Mouse (Mus musculus) midbrain, embryonic 15.5 days (tissue): Measurements from ENCODE around the gene Vps18. TPM values are rescaled to one million over a fixed set of nuclear protein-coding genes. Genes with fewer than 3 reads are reported as not detected.

Source experiments
- ATAC-seq: fragments of 200-750 bp; cut with Nextera tagmentation; replicated peaks from 2 replicates; pipeline ENCODE4 v1.8.0; 2017; ENCODE audit warnings: moderate TSS enrichment
- H3K27ac ChIP-seq: fragments of 300-500 bp; sonication (generic); 2 replicates; pipeline ENCODE4 v1.5.1; 2015; ENCODE audit warnings: mild to moderate bottlenecking, inconsistent platforms
- H3K27me3 ChIP-seq: fragments of 300-500 bp; sonication (generic); replicated peaks from 2 replicates; pipeline ENCODE4 v1.6.1; 2015; ENCODE audit warnings: inconsistent platforms
- H3K36me3 ChIP-seq: fragments of 300-500 bp; sonication (generic); replicated peaks from 2 replicates; pipeline ENCODE4 v1.6.1; 2015; ENCODE audit warnings: inconsistent platforms
- H3K4me1 ChIP-seq: fragments of 300-500 bp; sonication (generic); 2 replicates; pipeline ENCODE4 v1.6.1; 2015; ENCODE audit warnings: inconsistent platforms
- H3K4me2 ChIP-seq: fragments of 300-500 bp; sonication (generic); 2 replicates; pipeline ENCODE4 v1.6.1; 2015; ENCODE audit warnings: inconsistent platforms, mild to moderate bottlenecking, moderate library complexity
- H3K4me3 ChIP-seq: fragments of 300-500 bp; sonication (generic); 2 replicates; pipeline ENCODE4 v1.5.1; 2015; ENCODE audit warnings: mild to moderate bottlenecking, inconsistent platforms
- H3K9ac ChIP-seq: fragments of 300-500 bp; sonication (generic); 2 replicates; pipeline ENCODE4 v1.6.1; 2015; ENCODE audit warnings: mild to moderate bottlenecking, inconsistent platforms
- H3K9me3 ChIP-seq: fragments of 300-500 bp; sonication (generic); 2 replicates; pipeline ENCODE4 v1.6.1; 2016; ENCODE audit warnings: inconsistent platforms
- WGBS: fragments of 180-500 bp; shearing (Covaris S2); methylation state at CpG from one replicate; pipeline ENCODE4 v1.1.7; 2015; ENCODE audit warnings: mixed read lengths; 5-methylcytosine and 5-hydroxymethylcytosine counted together
- polyA plus RNA-seq: library from polyadenylated mRNA; unstranded; fragments of >200 nt; fragmentation: Nextera tagmentation; extraction: Ambion mirVana; gene quantifications from 2 replicates; pipeline ENCODE4 v1.2.1, GENCODE M21; 2015

Gene Vps18
- polyA plus RNA-seq, 1 experiment from 2014 or later: 32.3 TPM

- Histone ChIP-seq H3K9ac (peak within 1 kb of the TSS; percentile 30), H3K36me3 (no peaks in the 10 kb centered on the region), H3K4me1 (peaks cover 72% of the 10 kb centered on the region), H3K4me2 (peak within 1 kb of the TSS; percentile 85), H3K4me3 (peak within 1 kb of the TSS; percentile 49), H3K9me3 (no peaks in the 10 kb centered on the region), H3K27ac (no peak within 1 kb of the TSS), H3K27me3 (peaks cover 84% of the 10 kb centered on the region)
- ATAC-seq: 0 out of 2 replicates have a peak, but pooled peaks have one; percentile 10
- 1% methylated on average over 33 of the region's 33 CpGs for WGBS
These were observed 37.1 kb downstream of the Vps18 start, which contains the start of gene Dll4 for GRCm38 (mm10) chr2:119325568-119326143. Gene Dll4, plus strand, starts transcription at chr2:119325784.

GRCm38 (mm10) chr2:119326161-119327101, 37.9 kb downstream of the Vps18 start:
- Histone ChIP-seq H3K9ac (peak overlapping the region; percentile 46), H3K4me3 (peak overlapping the region; percentile 49), H3K9me3 (no peaks in the 10 kb centered on the region), H3K27me3 (peaks cover 83% of the 10 kb centered on the region), H3K27ac (no peak overlapping the region), H3K4me1 (peaks cover 68% of the 10 kb centered on the region), H3K4me2 (peak overlapping the region; percentile 85), H3K36me3 (no peaks in the 10 kb centered on the region)
- ATAC-seq: peak; percentile 32; the same call in 1 of the 2 replicates
- WGBS: under 1% methylated on average over 61 of the region's 61 CpGs

- H3K27ac ChIP-seq: no peak overlapping the region
- H3K9me3 ChIP-seq: no peaks in the 10 kb centered on the region
- H3K36me3 ChIP-seq: no peaks in the 10 kb centered on the region
- H3K4me1 ChIP-seq: peaks cover 62% of the 10 kb centered on the region
- 0 out of 2 replicates have a peak, but pooled peaks have one; percentile 6 for ATAC-seq
- H3K9ac ChIP-seq: peak overlapping the region; percentile 46
- H3K27me3 ChIP-seq: peaks cover 82% of the 10 kb centered on the region
- under 1% methylated on average over 30 of the region's 30 CpGs for WGBS
- H3K4me2 ChIP-seq: peak overlapping the region; percentile 85
- peak overlapping the region; percentile 49 for H3K4me3 ChIP-seq
These were observed 38.6 kb downstream of the Vps18 start for GRCm38 (mm10) chr2:119327102-119327480.

GRCm38 (mm10) chr2:119327942-119328526, 39.5 kb downstream of the Vps18 start:
- no peak overlapping the region for H3K27ac ChIP-seq
- peak overlapping the region; percentile 85 for H3K4me2 ChIP-seq
- peak overlapping the region; percentile 49; the same call in 1 of the 2 replicates for H3K4me3 ChIP-seq
- H3K27me3 ChIP-seq: peaks cover 74% of the 10 kb centered on the region
- ATAC-seq: no peak
- H3K9ac ChIP-seq: no peak overlapping the region
- H3K36me3 ChIP-seq: no peaks in the 10 kb centered on the region
- WGBS: 17% methylated on average over 11 of the region's 11 CpGs
- no peaks in the 10 kb centered on the region for H3K9me3 ChIP-seq
- H3K4me1 ChIP-seq: peaks cover 52% of the 10 kb centered on the region

- H3K9ac ChIP-seq: no peak overlapping the region
- H3K4me2 ChIP-seq: peak overlapping the region; percentile 85
- H3K27me3 ChIP-seq: peaks cover 69% of the 10 kb centered on the region
- WGBS: 40% methylated on average over 5 of the region's 5 CpGs
- no peaks in the 10 kb centered on the region for H3K36me3 ChIP-seq
- peaks cover 51% of the 10 kb centered on the region for H3K4me1 ChIP-seq
- H3K27ac ChIP-seq: no peak overlapping the region
- no peak overlapping the region for H3K4me3 ChIP-seq
- no peak for ATAC-seq
- no peaks in the 10 kb centered on the region for H3K9me3 ChIP-seq
These were observed 40.0 kb downstream of the Vps18 start for GRCm38 (mm10) chr2:119328546-119328945.

- H3K9me3 ChIP-seq: no peaks in the 10 kb centered on the region
- no peaks in the 10 kb centered on the region for H3K36me3 ChIP-seq
- H3K4me1 ChIP-seq: peaks cover 44% of the 10 kb centered on the region
- H3K4me3 ChIP-seq: no peak overlapping the region
- H3K9ac ChIP-seq: no peak overlapping the region
- H3K27me3 ChIP-seq: peaks cover 63% of the 10 kb centered on the region
- WGBS: 68% methylated on average over 3 of the region's 3 CpGs
- no peak overlapping the region for H3K4me2 ChIP-seq
- ATAC-seq: no peak
- no peak overlapping the region for H3K27ac ChIP-seq
These were observed 40.7 kb downstream of the Vps18 start for GRCm38 (mm10) chr2:119329123-119329817.

- Histone ChIP-seq H3K4me1 (peaks cover 29% of the 10 kb centered on the region), H3K9me3 (no peaks in the 10 kb centered on the region), H3K36me3 (no peaks in the 10 kb centered on the region), H3K27ac (no peak overlapping the region), H3K4me2 (no peak overlapping the region), H3K9ac (no peak overlapping the region), H3K4me3 (no peak overlapping the region), H3K27me3 (peaks cover 49% of the 10 kb centered on the region)
- no peak for ATAC-seq
- WGBS: 90% methylated on average over 8 of the region's 8 CpGs
These were observed 42.3 kb downstream of the Vps18 start for GRCm38 (mm10) chr2:119330795-119331194.

- no peaks in the 10 kb centered on the region for H3K36me3 ChIP-seq
- H3K27ac ChIP-seq: no peak overlapping the region
- peaks cover 41% of the 10 kb centered on the region for H3K27me3 ChIP-seq
- H3K9ac ChIP-seq: no peak overlapping the region
- H3K9me3 ChIP-seq: no peaks in the 10 kb centered on the region
- no peak overlapping the region for H3K4me3 ChIP-seq
- peaks cover 15% of the 10 kb centered on the region; the same call in 1 of the 2 replicates for H3K4me1 ChIP-seq
- no peak overlapping the region for H3K4me2 ChIP-seq
- 75% methylated on average over 24 of the region's 24 CpGs for whole genome bisulfite sequencing
- ATAC-seq: no peak
These were observed 43.7 kb downstream of the Vps18 start for GRCm38 (mm10) chr2:119332177-119332661.

- Histone ChIP-seq H3K36me3 (no peaks in the 10 kb centered on the region), H3K27me3 (peaks cover 24% of the 10 kb centered on the region), H3K27ac (no peak overlapping the region), H3K4me3 (no peak overlapping the region), H3K9ac (no peak overlapping the region), H3K4me2 (no peak overlapping the region), H3K4me1 (peaks cover 12% of the 10 kb centered on the region), H3K9me3 (no peaks in the 10 kb centered on the region)
- 64% methylated on average over 1 of the region's 1 CpGs for WGBS
- ATAC-seq: no peak
These were observed 45.6 kb downstream of the Vps18 start for GRCm38 (mm10) chr2:119334135-119334534.

GRCm38 (mm10) chr2:119334964-119335525, 46.5 kb downstream of the Vps18 start:
- no peaks in the 10 kb centered on the region for H3K9me3 ChIP-seq
- H3K36me3 ChIP-seq: no peaks in the 10 kb centered on the region
- H3K27me3 ChIP-seq: peaks cover 17% of the 10 kb centered on the region
- H3K4me3 ChIP-seq: no peak overlapping the region
- no peak overlapping the region for H3K27ac ChIP-seq
- no peak overlapping the region for H3K9ac ChIP-seq
- peaks cover 8% of the 10 kb centered on the region; the same call in 1 of the 2 replicates for H3K4me1 ChIP-seq
- 71% methylated on average over 7 of the region's 7 CpGs for WGBS
- no peak for ATAC-seq
- H3K4me2 ChIP-seq: no peak overlapping the region

GRCm38 (mm10) chr2:119335535-119335934, 47.0 kb downstream of the Vps18 start:
- Histone ChIP-seq H3K27ac (no peak overlapping the region), H3K4me2 (no peak overlapping the region), H3K9ac (no peak overlapping the region), H3K4me3 (no peak overlapping the region), H3K9me3 (no peaks in the 10 kb centered on the region), H3K36me3 (no peaks in the 10 kb centered on the region), H3K27me3 (peaks cover 12% of the 10 kb centered on the region), H3K4me1 (peaks cover 8% of the 10 kb centered on the region; the same call in 1 of the 2 replicates)
- no peak for ATAC-seq
- 85% methylated on average over 1 of the region's 1 CpGs for WGBS
